Mouse (Mus musculus): ENCODE results near the gene Zfp185. TPM values are rescaled to one million over a fixed set of nuclear protein-coding genes. Genes with fewer than 3 reads are reported as not detected.

Zfp185 gene
- 1.4 TPM for total RNA-seq (2023)

DNA sequence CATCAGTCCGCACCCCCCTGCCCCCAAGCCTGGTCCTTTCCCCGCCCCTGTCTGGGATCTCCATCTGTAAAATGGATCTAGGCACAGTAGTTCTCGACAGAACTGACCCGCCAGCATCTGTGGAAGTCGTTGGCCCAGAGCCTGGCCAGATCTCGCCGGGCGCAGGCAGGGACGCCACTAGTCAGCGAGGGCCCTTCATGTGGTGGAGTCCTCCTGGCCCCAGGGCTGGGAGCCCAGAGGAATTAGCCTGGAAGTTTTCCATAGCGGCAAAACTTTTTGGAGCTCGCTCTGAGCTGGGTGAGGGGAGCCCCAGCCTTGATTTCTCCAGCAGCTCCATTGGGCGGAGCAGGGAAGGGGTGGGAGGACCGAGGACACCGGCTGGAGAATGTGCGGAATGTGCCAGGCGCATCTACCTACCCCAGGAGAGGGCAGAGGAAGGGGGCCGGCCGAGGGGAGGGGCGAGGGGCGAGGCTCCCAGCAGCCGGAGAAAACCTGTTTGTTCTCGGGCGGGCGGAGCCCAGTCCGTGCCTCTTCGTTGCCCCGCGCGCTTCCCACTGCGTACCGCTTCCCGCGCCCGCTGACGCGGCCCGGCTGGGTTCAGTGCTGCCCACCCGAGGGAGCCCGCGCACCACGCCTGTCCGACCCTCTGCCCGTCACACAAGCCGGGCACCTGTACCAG lies at the start of gene Zfp185:
Gene Zfp185, plus strand, starts transcription at position 499 of the 679 bp plus-strand sequence.

DNA sequence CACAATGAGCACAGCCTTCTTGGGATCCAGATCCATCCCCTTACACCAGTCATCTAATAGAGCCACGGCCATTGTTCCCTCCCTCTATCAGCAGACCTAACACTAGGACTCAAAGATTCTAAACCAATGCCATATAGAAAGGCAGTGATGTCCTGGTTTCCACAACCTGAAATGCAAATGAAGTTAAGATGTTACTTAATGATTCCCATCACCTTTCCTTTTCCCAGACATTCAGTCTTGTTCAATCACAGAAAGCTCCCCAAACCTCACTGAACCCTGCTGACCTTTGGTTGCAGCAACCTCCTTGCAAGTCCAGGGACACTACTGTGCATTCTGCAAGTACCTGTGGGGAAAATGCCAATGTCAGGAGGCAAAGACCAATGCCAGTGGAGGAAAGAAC lies 49.9 kb downstream of the Zfp185 start, which contains the start of gene Pnma5:
Gene Pnma5, minus strand, starts transcription at position 101 of the 400 bp plus-strand sequence.

DNA sequence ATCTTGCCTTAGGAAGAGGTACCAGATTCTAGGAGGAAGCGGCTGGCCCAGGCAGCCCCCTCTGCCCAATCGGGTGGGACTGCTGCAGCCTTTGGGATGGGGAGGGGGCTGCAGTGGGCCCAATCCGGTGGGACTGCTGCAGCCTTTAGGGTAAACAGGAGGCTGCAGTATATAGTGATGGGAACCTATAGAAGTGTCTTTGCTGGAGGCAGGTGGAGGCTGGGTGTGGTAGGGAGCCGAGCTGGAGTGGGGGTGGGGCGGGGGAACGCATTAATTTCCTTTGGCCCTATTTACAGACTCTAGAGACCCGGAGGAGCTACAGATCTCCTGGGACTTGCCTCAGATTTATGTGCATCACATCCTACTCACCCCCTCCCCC lies 77.3 kb downstream of the Zfp185 start, which contains the start of gene Pnma3:
Gene Pnma3, plus strand, starts transcription at position 373 of the 379 bp plus-strand sequence.

Other genes starting within 250 kb of the Zfp185 start
- gene Gabrq, start 162.2 kb upstream of the Zfp185 start, total RNA-seq (2023) = not detected
- 39.9 TPM for gene Cetn2, start 68.9 kb upstream of the Zfp185 start, total RNA-seq (2023)
- 11.3 TPM for gene Nsdhl, start 68.8 kb upstream of the Zfp185 start, total RNA-seq (2023)
- gene Pnma5, start 49.8 kb downstream of the Zfp185 start, total RNA-seq (2023) = 1.7 TPM
- not detected for gene Pnma3, start 77.4 kb downstream of the Zfp185 start, total RNA-seq (2023)
- 47.3 TPM for gene Xlr4a, start 95.1 kb downstream of the Zfp185 start, total RNA-seq (2023)
- gene Xlr3a, start 109.8 kb downstream of the Zfp185 start, total RNA-seq (2023) = 1.0 TPM
- 1.7 TPM for gene Gm14685, start 129.7 kb downstream of the Zfp185 start, total RNA-seq (2023)
- gene Xlr5b, start 161.5 kb downstream of the Zfp185 start, total RNA-seq (2023) = not detected
- not detected for gene DXBay18, start 162.1 kb downstream of the Zfp185 start, total RNA-seq (2023)
- not detected for gene Spin2d, start 189.7 kb downstream of the Zfp185 start, total RNA-seq (2023)
- 5.2 TPM for gene Xlr3b, start 204.9 kb downstream of the Zfp185 start, total RNA-seq (2023)
- 86.9 TPM for gene Xlr4b, start 227.0 kb downstream of the Zfp185 start, total RNA-seq (2023)
- 18.5 TPM for gene F8a, start 241.0 kb downstream of the Zfp185 start, total RNA-seq (2023)